Mouse (Mus musculus) erythroblast, embryonic 14.5 days (primary cell): ENCODE results near the gene Rhbdl3. TPM values are rescaled to one million over a fixed set of nuclear protein-coding genes. Genes with fewer than 3 reads are reported as not detected.
"Not testable (repeated sequence)": the region's sequence is repeated elsewhere in the genome, so short reads cannot be mapped to it uniquely, and the experiment has no call there.

Source experiments
- H3K27me3 ChIP-seq: 2 replicates; pipeline ENCODE4 v1.6.1; 2012; ENCODE audit warnings: inconsistent platforms; ENCODE audit not compliant: control insufficient read depth
- H3K36me3 ChIP-seq: 2 replicates; pipeline ENCODE4 v1.6.1; 2012; ENCODE audit warnings: mild to moderate bottlenecking, inconsistent platforms; ENCODE audit not compliant: control insufficient read depth
- H3K4me1 ChIP-seq: 2 replicates; pipeline ENCODE4 v1.6.1; 2012; ENCODE audit warnings: inconsistent platforms; ENCODE audit not compliant: control insufficient read depth
- H3K4me3 ChIP-seq: replicated peaks from 2 replicates; pipeline ENCODE3; 2012; ENCODE audit warnings: moderate library complexity, mild to moderate bottlenecking, inconsistent platforms
- H3K9me3 ChIP-seq: 2 replicates; pipeline ENCODE4 v1.6.1; 2012; ENCODE audit warnings: low read length, inconsistent platforms, mixed read lengths; ENCODE audit not compliant: control insufficient read depth
- GATA1 ChIP-seq: IDR thresholded peaks from 2 replicates; pipeline ENCODE4 v1.6.1; 2012; ENCODE audit warnings: low read length, inconsistent platforms, mixed read lengths
- TAL1 ChIP-seq: IDR thresholded peaks from 3 replicates; pipeline ENCODE4 v1.6.1; 2012; ENCODE audit warnings: low read length, inconsistent platforms, mixed read lengths
- polyA plus RNA-seq: library from polyadenylated mRNA; stranded (reverse); fragments of >175 nt; gene quantifications from 2 replicates; pipeline ENCODE4 v1.2.3, GENCODE M21; 2012

Rhbdl3 gene
- polyA plus RNA-seq, 1 experiment: not detected

DNA sequence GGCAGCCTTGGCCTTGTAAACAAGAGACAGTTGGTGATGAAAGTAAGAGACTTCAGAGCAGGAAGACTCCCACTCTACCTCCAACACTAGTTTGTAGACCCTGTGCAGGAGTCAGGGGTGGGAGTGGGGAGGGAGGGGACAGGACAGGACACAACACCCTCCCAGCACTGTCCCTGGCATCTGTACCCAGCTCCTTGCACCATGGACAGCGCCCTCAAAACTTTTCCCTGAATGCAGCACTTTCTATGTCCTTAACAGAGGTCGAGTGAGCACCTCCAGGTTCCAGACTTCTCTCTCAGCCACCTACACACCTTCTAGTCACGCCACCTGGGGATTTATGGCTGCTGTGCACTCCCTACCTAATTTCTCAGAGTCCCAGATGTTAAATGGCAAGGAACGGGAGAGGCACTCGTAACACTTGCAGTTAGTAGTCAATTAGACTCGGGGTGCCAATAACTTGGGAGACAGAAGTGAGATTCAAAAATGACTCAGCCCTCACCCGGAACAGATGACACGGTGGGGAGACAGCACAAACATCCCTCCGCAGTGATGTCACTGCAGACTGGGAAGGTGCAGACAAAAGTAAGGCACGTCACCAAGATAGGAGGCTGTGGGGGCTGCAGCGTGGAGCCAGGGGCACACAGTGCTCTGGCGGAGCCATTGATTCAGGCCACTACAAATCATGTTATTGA, 32.1 kb downstream of the Rhbdl3 start:
- Histone ChIP-seq H3K4me1 (no peaks in the 10 kb centered on the region), H3K27me3 (peaks cover 19% of the 10 kb centered on the region), H3K9me3 (no peaks in the 10 kb centered on the region), H3K36me3 (no peaks in the 10 kb centered on the region), H3K4me3 (no peak overlapping the region)
- TF ChIP-seq TAL1: no peak
- no peak for TF ChIP-seq GATA1

DNA sequence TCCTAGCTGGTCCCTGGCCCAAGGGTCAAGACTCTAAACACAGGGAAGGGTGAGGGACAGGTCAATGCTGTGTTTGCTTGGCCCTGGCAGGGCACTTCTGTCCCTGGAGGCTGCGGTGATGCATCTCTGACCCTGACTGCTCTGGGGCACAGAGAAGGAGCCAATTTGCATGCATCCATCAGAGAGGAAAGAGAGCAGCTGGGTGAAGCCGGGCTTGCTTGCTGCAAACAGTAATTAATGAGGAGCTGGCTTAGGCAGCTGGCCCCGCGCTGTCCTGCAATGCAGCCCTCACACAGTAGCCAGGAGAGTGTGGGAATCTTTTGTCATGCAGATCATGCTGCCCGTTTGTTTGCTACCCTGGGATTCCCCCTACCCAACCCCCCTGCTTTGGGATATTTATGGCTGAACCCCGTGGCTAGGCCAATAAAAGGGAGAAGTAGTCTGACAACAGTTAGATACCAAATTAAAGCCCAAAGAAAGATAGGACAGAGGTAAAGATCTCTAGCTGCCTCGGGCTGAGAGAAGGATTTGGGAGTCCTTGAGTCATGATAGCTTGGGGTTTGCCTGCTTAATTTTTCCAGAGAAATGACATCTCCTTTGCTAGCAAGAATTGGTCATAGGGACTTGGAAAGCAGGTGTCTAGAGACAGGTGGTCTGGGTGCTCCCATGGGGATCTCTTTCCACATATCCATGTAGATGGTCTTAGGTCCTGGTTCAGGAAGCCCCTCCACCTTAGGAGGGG, 35.1 kb downstream of the Rhbdl3 start:
- TF ChIP-seq TAL1 (no peak), GATA1 (no peak)
- peaks cover 16% of the 10 kb centered on the region for H3K27me3 ChIP-seq
- H3K4me3 ChIP-seq: no peak overlapping the region

DNA sequence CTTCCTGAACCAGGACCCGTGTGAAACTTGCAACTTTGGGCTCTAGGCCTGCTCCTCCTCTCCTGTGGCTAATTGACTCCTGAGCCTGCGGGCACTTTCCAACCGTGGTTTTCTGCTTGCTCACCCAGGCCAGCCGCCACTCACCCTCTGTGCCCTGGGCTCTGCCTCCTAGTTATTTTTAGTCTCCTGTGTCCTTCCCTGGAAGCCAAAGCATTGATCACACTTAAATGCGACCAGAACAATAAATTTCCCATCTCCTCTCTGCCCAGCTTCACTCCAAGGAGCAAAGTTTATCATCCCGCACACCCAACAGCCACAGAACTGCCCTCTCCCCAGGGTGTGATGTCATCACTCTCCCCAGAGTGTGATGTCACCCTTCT, 35.6 kb downstream of the Rhbdl3 start:
- TF ChIP-seq GATA1 (no peak), TAL1 (no peak)
- Histone ChIP-seq H3K9me3 (no peaks in the 10 kb centered on the region), H3K36me3 (no peaks in the 10 kb centered on the region), H3K27me3 (peaks cover 16% of the 10 kb centered on the region), H3K4me3 (no peak overlapping the region), H3K4me1 (no peaks in the 10 kb centered on the region)

More for the DNA sequence above, 35.1 kb downstream of the Rhbdl3 start:
- Histone ChIP-seq H3K4me1 (no peaks in the 10 kb centered on the region), H3K36me3 (no peaks in the 10 kb centered on the region), H3K9me3 (no peaks in the 10 kb centered on the region)

- Histone ChIP-seq H3K36me3 (no peaks in the 10 kb centered on the region), H3K9me3 (no peaks in the 10 kb centered on the region), H3K4me1 (no peaks in the 10 kb centered on the region), H3K4me3 (no peak overlapping the region), H3K27me3 (no peaks in the 10 kb centered on the region; the same call in 1 of the 2 replicates)
- no peak for TF ChIP-seq TAL1
- TF ChIP-seq GATA1: no peak
Measured at GRCm38 (mm10) chr11:80342482-80342881, 41.8 kb downstream of the Rhbdl3 start.

GRCm38 (mm10) chr11:80351832-80352430, 51.2 kb downstream of the Rhbdl3 start:
- Histone ChIP-seq H3K4me3 (no peak overlapping the region), H3K9me3 (no peaks in the 10 kb centered on the region), H3K4me1 (no peaks in the 10 kb centered on the region), H3K36me3 (no peaks in the 10 kb centered on the region), H3K27me3 (no peaks in the 10 kb centered on the region)
- no peak for TF ChIP-seq GATA1
- no peak for TF ChIP-seq TAL1

GRCm38 (mm10) chr11:80354832-80355231, 54.1 kb downstream of the Rhbdl3 start:
- TF ChIP-seq GATA1 (no peak), TAL1 (no peak)
- Histone ChIP-seq H3K4me1 (no peaks in the 10 kb centered on the region), H3K9me3 (no peaks in the 10 kb centered on the region), H3K27me3 (no peaks in the 10 kb centered on the region), H3K36me3 (peaks cover 2% of the 10 kb centered on the region; the same call in 1 of the 2 replicates), H3K4me3 (no peak overlapping the region)

DNA sequence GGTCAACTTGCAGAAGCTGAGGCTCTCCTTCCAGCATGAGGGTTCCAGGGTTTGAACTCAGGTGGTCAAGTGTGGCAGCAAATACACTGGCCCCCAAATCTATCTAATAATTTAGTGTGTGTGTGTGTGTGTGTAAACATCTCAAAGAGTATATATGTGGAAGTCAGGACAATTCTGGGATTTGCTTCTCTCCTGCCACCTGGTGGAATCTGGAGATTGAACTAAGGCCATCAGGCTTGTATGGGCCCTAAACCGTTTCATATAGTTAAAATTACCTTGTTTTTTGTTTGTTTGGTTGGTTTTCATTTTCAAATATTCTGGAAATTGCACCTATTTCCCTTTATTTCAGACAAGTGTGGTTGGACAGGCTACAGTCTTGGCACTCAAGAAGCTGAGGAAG, 68.2 kb downstream of the Rhbdl3 start:
- Histone ChIP-seq H3K4me1 (no peaks in the 10 kb centered on the region), H3K27me3 (no peaks in the 10 kb centered on the region), H3K4me3 (no peak overlapping the region), H3K36me3 (peaks cover 70% of the 10 kb centered on the region), H3K9me3 (no peaks in the 10 kb centered on the region)
- TF ChIP-seq GATA1 (no peak), TAL1 (no peak)

- H3K4me1 ChIP-seq: peaks cover 24% of the 10 kb centered on the region
- no peaks in the 10 kb centered on the region for H3K27me3 ChIP-seq
- H3K36me3 ChIP-seq: peaks cover 42% of the 10 kb centered on the region
- H3K9me3 ChIP-seq: no peaks in the 10 kb centered on the region
- H3K4me3 ChIP-seq: peak overlapping the region; percentile 86
- no peak for TF ChIP-seq GATA1
Measured at GRCm38 (mm10) chr11:80376651-80377050, 75.9 kb downstream of the Rhbdl3 start.

DNA sequence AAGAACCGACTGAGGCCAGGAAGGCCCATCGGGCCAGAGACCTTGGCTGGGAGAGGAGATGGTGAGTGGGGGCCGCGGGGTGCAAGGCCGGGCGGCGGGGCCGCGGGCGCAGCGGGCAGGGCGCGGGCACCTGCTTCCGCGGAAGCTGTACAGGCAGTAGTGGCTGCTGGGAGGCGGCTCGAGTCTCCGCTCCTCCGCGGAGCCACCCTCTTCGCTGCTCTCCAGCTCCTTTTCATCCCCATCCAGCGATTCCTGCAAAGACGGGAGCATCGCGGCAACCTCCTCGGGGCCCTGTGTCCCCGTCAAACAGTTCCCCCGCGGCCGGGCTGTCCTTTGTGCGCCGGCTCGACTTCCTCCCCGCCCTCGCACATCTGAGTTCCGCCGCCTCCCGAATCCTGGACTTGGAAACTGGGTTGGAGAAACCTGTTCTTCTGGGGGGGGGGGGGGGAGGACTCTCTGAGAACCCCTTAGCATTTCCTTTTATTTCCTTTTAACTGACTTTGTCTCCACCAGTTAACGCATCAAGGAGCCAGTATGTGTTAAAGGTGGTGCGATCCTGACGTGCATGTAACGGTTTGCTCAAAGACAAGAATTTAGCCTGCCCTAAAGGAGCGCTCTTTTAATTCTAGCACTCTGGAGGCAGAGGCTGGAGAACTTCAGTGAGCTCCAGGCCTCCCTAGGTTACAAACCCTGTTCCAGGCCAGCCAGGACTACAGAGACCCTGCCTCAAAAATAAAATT, 77.2 kb downstream of the Rhbdl3 start, which contains the start of gene 5730455P16Rik:
Gene 5730455P16Rik (minus strand): TSS at position 323 of the 740 bp plus-strand sequence.
- Histone ChIP-seq H3K27me3 (no peaks in the 10 kb centered on the region), H3K4me1 (peaks cover 34% of the 10 kb centered on the region), H3K4me3 (peak within 1 kb of the TSS; percentile 86), H3K9me3 (no peaks in the 10 kb centered on the region), H3K36me3 (peaks cover 30% of the 10 kb centered on the region)
- TF ChIP-seq GATA1: no peak

- Histone ChIP-seq H3K36me3 (peaks cover 24% of the 10 kb centered on the region), H3K4me3 (peak overlapping the region; percentile 86), H3K4me1 (peaks cover 34% of the 10 kb centered on the region)
- H3K27me3 ChIP-seq, H3K9me3 ChIP-seq: not testable (repeated sequence)
Measured at GRCm38 (mm10) chr11:80378452-80379068, 77.8 kb downstream of the Rhbdl3 start.

DNA sequence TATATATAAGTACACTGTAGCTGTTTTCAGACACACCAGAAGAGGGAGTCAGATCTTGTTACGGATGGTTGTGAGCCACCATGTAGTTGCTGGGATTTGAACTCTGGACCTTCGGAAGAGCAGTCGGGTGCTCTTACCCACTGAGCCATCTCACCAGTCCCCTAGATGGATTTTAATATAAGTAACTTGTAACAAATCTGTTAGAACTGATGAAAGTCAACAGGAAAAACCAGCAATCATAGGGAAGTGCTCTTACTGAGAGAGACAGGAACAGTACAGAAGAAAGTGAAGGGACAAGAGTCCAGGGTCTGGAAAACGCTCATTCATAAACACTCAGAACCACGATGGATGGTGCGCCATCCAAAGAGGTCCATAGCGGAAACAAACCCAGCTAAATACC, 78.5 kb downstream of the Rhbdl3 start:
- H3K9me3 ChIP-seq, H3K27me3 ChIP-seq, H3K4me3 ChIP-seq: not testable (repeated sequence)
- H3K36me3 ChIP-seq: peaks cover 17% of the 10 kb centered on the region
- peaks cover 34% of the 10 kb centered on the region for H3K4me1 ChIP-seq
